Mouse (Mus musculus): ENCODE measurements around the gene Trim42. TPM values are rescaled to one million over a fixed set of nuclear protein-coding genes. Genes with fewer than 3 reads are reported as not detected.
A peak's percentile ranks its signal among the peaks of the same experiment; 100 is the strongest.

Gene Trim42
- not detected in 2 replicates for polyA plus RNA-seq (2016; fragmentation: Nextera tagmentation; extraction: Ambion mirVana)

DNA sequence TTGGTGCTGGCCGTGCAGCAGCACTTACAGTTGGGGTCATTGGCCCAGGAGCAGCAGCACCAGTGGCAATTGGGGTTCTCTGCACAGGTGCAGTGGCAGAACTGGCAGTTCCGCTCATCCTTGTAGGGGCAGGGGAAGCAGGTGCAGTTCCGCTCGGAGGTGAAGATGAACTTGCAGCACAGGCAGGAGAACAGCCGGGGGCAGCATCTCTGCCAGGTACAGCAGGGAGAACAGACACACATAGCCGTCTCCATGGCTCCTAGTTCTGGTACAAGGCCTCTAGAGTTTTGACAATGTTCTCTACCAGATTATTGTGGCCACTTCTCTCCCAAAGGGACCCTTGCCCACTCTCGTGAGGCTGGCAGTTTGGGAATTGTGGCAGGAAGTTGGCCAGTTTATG, at the start of gene Trim42:
Trim42 (minus strand) TSS at position 368 of the 400 bp plus-strand sequence.
- WGBS, result 88% methylated on average over 7 of the region's 7 CpGs
- H3K4me3 ChIP-seq (replicated peaks), result no peak within 1 kb of the TSS
- no peaks in the 10 kb centered on the region for H3K4me1 ChIP-seq
- no peak for ATAC-seq (ENCODE audit: low FRiP score)
- H3K9me3 ChIP-seq, result no peaks in the 10 kb centered on the region
- no peak within 1 kb of the TSS for H3K4me2 ChIP-seq
- H3K9ac ChIP-seq, result no peak within 1 kb of the TSS
- H3K36me3 ChIP-seq (replicated peaks), result no peaks in the 10 kb centered on the region
- no peaks in the 10 kb centered on the region for H3K27me3 ChIP-seq
- H3K27ac ChIP-seq, result no peak within 1 kb of the TSS

DNA sequence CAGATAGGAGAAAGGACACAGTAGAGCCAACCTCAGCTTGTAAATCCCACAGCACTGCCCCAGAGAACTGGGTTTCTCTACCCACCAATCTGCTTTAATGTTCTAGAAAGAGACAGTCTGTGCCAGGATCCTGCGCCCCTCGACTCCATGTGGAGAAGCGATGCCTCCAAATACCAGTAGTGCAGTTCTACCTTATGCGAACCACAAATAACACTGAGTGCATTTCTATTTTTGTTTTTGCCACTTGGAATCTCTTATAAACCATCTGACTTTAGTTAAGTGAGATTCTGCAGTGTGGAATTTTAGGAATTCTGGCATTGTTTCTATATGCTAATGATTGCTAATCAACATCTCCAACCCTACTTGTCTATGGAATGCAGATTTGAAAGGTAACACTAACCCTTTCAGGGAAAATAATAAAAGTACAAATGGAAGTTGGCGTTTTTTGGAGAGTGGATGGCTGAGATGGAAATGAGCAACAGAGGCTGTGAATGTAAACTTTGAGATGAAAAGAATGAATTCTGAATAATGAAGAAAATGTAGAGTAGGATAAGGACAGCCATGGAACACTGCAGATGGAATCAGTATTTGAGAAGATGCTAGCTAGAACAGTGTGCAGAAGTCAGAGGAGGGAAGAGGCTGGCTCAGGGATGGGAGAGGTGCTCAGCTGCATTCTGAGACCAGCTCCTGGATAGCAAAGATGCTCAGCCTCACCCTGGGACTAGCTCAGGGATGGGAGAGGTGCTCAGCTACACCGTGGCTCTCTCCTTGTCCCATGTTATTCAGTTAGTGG, 45.3 kb upstream of the Trim42 start:
- H3K4me2 ChIP-seq, result no peak overlapping the region
- no peak overlapping the region for H3K4me3 ChIP-seq (replicated peaks)
- ATAC-seq (ENCODE audit: low FRiP score), result no peak
- no peaks in the 10 kb centered on the region for H3K9me3 ChIP-seq
- H3K27ac ChIP-seq, result no peak overlapping the region
- no peaks in the 10 kb centered on the region for H3K36me3 ChIP-seq (replicated peaks)
- 81% methylated on average over 6 of the region's 6 CpGs for WGBS
- no peaks in the 10 kb centered on the region for H3K27me3 ChIP-seq
- H3K4me1 ChIP-seq, result no peaks in the 10 kb centered on the region
- H3K9ac ChIP-seq, result no peak overlapping the region

DNA sequence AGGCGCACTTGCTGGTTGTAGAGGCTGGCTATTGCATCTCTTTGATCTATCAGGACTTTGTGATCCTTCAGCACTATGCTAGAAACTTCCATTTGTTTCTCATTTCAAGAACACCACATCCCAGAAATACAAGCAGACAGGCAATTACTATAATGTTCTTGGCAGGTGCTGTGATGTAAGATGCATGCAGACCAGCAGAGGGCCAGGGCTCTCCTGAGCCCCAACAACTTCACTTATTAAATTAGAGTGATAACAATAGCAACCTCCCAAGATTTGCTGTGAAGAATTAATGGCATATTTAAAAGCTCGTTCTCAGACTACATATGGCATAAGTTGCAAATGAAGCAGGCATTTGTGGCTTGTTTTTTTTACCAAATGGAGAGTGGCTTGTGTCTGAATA, 38.4 kb upstream of the Trim42 start:
- WGBS, result 77% methylated on average over 2 of the region's 2 CpGs
- H3K9ac ChIP-seq, result no peak overlapping the region

DNA sequence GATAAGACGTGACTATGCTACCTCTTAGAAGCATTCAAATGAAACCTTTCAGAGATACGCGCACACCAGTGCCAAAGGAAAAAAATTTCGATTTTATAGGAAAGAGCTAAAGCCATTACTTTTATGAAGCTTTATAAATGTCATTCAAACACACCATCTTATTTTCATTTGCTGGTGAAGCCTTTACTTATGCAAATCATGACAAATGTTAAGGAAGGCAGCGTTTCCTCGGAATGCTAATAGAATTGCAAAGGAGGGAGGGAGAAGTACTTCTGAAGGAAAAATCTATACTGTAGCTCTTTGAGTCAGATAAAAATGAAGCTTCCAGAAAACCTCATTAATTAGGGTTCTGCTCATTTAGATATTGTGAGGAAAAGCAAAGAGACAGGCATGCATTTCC, 13.3 kb downstream of the Trim42 start:
- Histone ChIP-seq H3K36me3 (replicated peaks) (no peaks in the 10 kb centered on the region), H3K9ac (no peak overlapping the region), H3K27ac (no peak overlapping the region), H3K4me3 (replicated peaks) (no peak overlapping the region), H3K4me2 (no peak overlapping the region), H3K4me1 (no peaks in the 10 kb centered on the region), H3K9me3 (no peaks in the 10 kb centered on the region), H3K27me3 (no peaks in the 10 kb centered on the region)
- ATAC-seq (ENCODE audit: low FRiP score), result no peak
- 74% methylated on average over 6 of the region's 6 CpGs for WGBS

More for the DNA sequence above, 38.4 kb upstream of the Trim42 start:
- Histone ChIP-seq H3K27ac (no peak overlapping the region), H3K4me2 (no peak overlapping the region), H3K36me3 (replicated peaks) (no peaks in the 10 kb centered on the region), H3K4me1 (no peaks in the 10 kb centered on the region), H3K27me3 (no peaks in the 10 kb centered on the region), H3K9me3 (no peaks in the 10 kb centered on the region), H3K4me3 (replicated peaks) (no peak overlapping the region)
- no peak for ATAC-seq (ENCODE audit: low FRiP score)

DNA sequence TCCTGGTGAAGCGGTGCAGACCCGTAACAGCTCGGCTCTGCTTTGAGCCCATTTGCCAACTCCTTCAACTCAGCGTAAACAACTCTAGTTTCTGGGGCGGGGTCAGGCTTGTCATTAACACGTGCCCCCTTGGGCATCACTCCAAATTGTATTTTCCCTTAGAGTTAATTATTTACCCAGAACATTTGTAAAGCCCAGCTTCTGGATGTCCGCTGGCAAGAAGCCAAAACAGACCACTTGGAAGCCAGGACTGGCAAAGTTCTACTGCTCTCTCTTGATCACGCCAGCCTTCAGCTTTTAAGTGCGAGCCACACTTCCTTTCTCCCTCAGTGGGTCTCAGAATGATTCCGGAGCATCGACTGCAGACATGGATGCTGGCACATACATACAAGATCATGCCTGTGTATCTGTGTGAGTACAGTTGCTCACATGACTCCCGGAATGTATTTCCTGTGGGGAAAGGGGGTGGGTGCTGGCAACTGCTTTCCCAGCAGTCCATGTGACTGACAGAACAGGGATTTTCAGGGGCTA, 24.9 kb downstream of the Trim42 start:
- Histone ChIP-seq H3K9ac (no peak overlapping the region), H3K4me3 (replicated peaks) (no peak overlapping the region), H3K27me3 (no peaks in the 10 kb centered on the region), H3K9me3 (no peaks in the 10 kb centered on the region), H3K4me2 (no peak overlapping the region), H3K27ac (no peak overlapping the region), H3K4me1 (no peaks in the 10 kb centered on the region; the same call in 1 of the 2 replicates), H3K36me3 (replicated peaks) (no peaks in the 10 kb centered on the region)
- WGBS, result 69% methylated on average over 12 of the region's 12 CpGs
- peak; percentile 64; the same call in 1 of the 2 replicates for ATAC-seq (ENCODE audit: low FRiP score)

DNA sequence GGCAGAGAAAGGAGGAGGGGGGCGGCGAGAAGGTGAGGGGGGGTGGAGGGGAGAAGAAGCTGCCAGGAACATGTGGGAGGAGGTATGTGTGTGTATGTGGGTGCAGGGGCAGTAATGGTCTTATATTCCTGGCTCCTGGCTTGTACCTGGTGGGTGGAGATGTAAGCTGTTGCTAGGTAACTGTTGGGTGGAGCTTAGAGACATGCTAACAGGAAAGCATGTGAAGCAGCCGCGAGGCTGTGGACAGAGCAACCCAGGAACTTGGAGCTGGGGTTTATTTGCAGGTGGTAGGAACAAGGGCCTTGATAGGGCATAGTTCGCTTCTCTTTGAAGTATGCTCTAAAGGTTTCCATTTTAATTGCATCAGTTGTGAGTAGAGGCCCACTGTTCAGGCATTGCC, 28.0 kb downstream of the Trim42 start:
- no peak for ATAC-seq (ENCODE audit: low FRiP score)
- no peak overlapping the region for H3K4me2 ChIP-seq
- H3K4me3 ChIP-seq (replicated peaks), result no peak overlapping the region
- no peak overlapping the region for H3K9ac ChIP-seq
- no peaks in the 10 kb centered on the region for H3K27me3 ChIP-seq
- no peaks in the 10 kb centered on the region for H3K9me3 ChIP-seq
- no peaks in the 10 kb centered on the region for H3K36me3 ChIP-seq (replicated peaks)
- WGBS, result 79% methylated on average over 5 of the region's 5 CpGs
- H3K27ac ChIP-seq, result no peak overlapping the region
- no peaks in the 10 kb centered on the region; the same call in 1 of the 2 replicates for H3K4me1 ChIP-seq

DNA sequence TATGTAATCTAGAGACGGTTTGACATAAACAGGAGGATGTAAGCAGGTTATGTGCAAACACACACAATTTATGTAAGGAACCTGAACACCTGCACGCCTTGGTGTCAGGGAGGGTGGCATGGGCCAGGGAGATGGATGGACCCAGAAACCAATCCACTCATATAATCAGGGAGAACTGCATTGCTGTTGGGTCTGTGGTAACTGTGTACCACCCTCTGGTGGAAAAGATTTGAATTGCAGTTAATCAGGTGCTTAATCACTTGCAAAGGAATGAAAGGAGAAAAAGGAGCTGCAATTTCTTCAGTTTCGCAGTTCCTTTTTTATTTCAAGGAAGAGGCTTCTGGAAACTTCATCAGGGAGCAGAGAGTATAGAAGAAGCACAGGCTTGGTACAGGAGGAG, 46.9 kb downstream of the Trim42 start:
- Histone ChIP-seq H3K4me2 (no peak overlapping the region), H3K9me3 (no peaks in the 10 kb centered on the region), H3K9ac (no peak overlapping the region), H3K4me3 (replicated peaks) (no peak overlapping the region), H3K36me3 (replicated peaks) (no peaks in the 10 kb centered on the region), H3K27me3 (no peaks in the 10 kb centered on the region), H3K27ac (no peak overlapping the region), H3K4me1 (no peaks in the 10 kb centered on the region)
- ATAC-seq (ENCODE audit: low FRiP score), result 0 out of 2 replicates have a peak, but pooled peaks have one; percentile 36
- WGBS, result 78% methylated on average over 3 of the region's 3 CpGs

DNA sequence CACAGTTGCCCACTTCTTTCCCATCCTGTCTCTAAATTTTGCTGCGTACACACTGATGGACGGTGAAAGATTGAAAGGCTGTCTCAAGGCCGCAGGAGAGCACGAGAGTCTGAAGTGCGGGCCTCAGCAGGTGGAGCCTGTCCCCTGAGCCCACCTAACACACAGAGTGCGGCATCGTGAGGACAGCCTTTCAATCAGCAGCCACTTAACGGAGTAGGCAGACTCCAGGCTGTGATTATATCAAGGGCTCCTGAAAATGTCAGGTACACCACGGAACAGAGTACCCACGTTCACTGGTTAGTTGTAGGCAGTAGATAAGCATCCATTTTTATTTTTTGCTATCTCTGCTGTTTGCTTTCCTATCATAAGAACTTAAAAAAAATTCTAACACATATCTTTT, 47.6 kb downstream of the Trim42 start:
- Histone ChIP-seq H3K4me3 (replicated peaks) (no peak overlapping the region), H3K4me1 (no peaks in the 10 kb centered on the region), H3K36me3 (replicated peaks) (no peaks in the 10 kb centered on the region), H3K27ac (no peak overlapping the region), H3K27me3 (no peaks in the 10 kb centered on the region), H3K9me3 (no peaks in the 10 kb centered on the region), H3K9ac (no peak overlapping the region), H3K4me2 (no peak overlapping the region)
- WGBS, result 81% methylated on average over 10 of the region's 10 CpGs
- no peak for ATAC-seq (ENCODE audit: low FRiP score)

DNA sequence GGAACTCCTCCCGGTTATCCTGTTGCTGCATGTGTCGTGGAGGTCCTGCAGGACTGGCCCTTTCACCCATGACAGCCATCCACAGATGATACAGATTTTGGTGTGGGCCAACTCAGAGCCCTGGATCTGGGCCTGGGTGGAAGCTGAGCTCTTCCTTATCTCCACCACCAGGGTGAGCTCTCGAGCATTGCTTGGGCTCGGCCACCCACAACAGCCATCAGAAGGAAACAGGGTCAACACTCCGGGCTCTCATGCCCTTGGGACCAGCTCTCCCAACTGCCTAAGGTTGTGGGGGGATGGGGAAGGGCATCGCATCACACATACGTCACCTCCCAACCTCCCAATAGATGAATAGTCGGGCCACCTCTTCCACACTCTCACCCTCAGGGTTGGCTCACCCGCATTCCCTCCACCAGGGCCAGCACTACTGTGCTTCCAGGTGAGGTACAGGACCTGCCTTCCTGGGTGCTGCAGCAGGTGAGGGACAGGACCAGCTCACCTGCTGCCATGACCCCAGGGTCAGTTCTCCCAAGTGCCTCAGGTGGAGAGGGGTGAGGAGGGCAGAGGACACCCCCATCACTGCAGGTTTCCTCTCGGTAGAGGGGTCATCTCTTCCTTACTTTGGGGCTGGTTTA, 54.2 kb downstream of the Trim42 start:
- Histone ChIP-seq H3K36me3 (replicated peaks) (no peaks in the 10 kb centered on the region), H3K9ac (no peak overlapping the region), H3K4me1 (no peaks in the 10 kb centered on the region), H3K4me2 (no peak overlapping the region), H3K9me3 (no peaks in the 10 kb centered on the region), H3K4me3 (replicated peaks) (no peak overlapping the region), H3K27me3 (no peaks in the 10 kb centered on the region), H3K27ac (no peak overlapping the region)
- 74% methylated on average over 10 of the region's 10 CpGs for WGBS
- ATAC-seq (ENCODE audit: low FRiP score), result 0 out of 2 replicates have a peak, but pooled peaks have one; percentile 6

DNA sequence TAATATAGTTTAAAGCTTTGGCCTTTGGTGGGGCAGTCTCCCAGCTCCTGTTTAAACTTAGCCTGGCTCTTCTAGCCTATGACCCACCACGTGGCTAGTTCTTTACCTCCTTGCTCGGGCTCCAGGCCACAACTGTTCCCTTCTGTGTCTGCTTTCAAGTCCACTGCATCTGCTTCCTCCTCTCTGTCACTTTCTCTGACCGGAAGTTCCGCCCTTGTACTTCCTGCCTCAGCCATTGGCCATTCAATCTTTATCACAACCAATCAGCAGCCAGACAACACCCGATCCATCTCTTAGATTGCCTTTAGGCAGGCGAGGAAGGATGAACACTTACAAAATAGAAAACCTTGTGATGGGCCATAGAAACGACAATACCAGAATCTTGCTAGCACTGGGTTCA, 58.1 kb downstream of the Trim42 start:
- no peaks in the 10 kb centered on the region for H3K4me1 ChIP-seq
- no peak for ATAC-seq (ENCODE audit: low FRiP score)
- no peaks in the 10 kb centered on the region for H3K9me3 ChIP-seq
- H3K27me3 ChIP-seq, result no peaks in the 10 kb centered on the region
- 82% methylated on average over 7 of the region's 7 CpGs for WGBS
- H3K9ac ChIP-seq, result no peak overlapping the region
- H3K4me2 ChIP-seq, result no peak overlapping the region
- H3K4me3 ChIP-seq (replicated peaks), result no peak overlapping the region
- no peak overlapping the region for H3K27ac ChIP-seq
- H3K36me3 ChIP-seq (replicated peaks), result no peaks in the 10 kb centered on the region

DNA sequence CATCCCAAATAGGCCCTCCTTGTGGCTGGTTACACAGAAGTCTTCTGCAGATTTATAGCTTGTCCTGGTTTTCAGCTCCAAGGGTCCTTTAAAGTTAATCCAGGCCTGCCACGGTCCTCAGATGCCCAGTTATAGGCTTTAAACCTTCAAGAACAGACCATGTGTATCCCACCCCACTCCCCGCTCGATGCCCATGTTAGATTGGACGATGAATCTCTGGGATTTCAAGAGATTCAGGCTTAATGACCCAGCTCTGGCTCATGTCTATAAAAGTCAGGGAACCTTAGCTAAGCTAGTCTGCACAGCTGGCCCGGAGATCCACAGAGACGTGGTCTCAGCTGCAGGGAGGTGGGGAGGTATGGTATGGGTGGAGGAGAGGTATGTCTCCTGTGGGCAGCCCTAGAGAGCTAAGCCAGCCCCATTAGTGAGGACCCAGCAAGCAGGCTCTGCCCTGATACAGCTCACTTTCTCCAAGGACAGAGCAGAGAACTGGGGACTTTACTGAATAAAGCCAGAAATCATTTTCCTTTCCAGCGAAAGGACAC, 60.2 kb downstream of the Trim42 start:
- 91% methylated on average over 7 of the region's 7 CpGs for WGBS
- no peak overlapping the region for H3K4me2 ChIP-seq
- H3K9me3 ChIP-seq, result no peaks in the 10 kb centered on the region
- no peak overlapping the region for H3K4me3 ChIP-seq (replicated peaks)
- ATAC-seq (ENCODE audit: low FRiP score), result no peak
- no peak overlapping the region for H3K27ac ChIP-seq
- H3K36me3 ChIP-seq (replicated peaks), result no peaks in the 10 kb centered on the region
- H3K27me3 ChIP-seq, result no peaks in the 10 kb centered on the region
- H3K9ac ChIP-seq, result no peak overlapping the region
- no peaks in the 10 kb centered on the region for H3K4me1 ChIP-seq

DNA sequence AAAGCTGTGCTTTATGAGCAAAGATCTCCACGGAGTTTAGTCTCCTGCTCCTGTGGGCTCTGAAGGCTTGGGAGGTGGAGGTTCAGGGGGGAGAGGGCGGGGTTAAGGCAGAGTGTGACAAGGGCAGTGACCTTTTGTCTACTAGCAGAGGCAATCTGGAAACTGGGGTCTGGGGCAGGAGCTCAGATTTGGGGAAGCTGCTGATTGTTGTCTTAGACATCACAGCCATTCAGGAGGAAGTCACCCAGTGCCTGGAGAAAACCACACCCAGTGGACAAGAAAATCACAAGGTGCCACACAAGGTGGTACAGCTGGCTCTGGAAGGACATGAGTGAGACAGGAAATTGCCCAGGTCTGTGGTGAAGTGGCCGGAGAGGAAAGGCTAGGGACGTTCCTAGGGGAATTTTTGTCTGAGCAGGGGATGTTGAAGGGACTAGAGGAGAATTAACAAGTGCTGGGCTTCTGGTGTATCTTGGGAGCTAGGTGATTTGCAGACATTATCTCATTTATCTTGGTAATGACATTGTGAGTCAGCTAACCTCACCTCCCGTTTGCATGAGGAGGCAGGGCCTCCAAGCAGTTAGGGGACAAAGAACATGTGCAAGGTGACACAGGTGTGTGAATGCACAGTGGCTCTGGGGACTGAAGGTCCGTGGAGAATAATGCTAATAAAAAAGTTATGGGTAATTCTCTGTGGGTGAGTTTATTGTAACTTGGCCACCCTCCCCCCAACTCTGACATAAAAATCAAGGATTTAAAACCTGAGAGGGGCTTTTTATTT, 61.9 kb downstream of the Trim42 start:
- Histone ChIP-seq H3K4me3 (replicated peaks) (no peak overlapping the region), H3K9ac (no peak overlapping the region), H3K9me3 (no peaks in the 10 kb centered on the region), H3K27me3 (no peaks in the 10 kb centered on the region), H3K27ac (no peak overlapping the region), H3K4me2 (no peak overlapping the region), H3K36me3 (replicated peaks) (no peaks in the 10 kb centered on the region), H3K4me1 (no peaks in the 10 kb centered on the region)
- 62% methylated on average over 6 of the region's 6 CpGs for whole genome bisulfite sequencing
- no peak for ATAC-seq (ENCODE audit: low FRiP score)
